ENCODE assay signal across 11 mouse cellular contexts in genomic region chr11:25233360-25233890, GRCm38 (mm10).
DNase-seq lines count a peak whose midpoint lies in the region; ATAC-seq and TF ChIP-seq lines count a peak whose summit lies in the region.
"Had no signal": no experiment of that assay in that cellular context is flagged by ENCODE, and none has a peak within 500 bp of the region (broad histone marks: within the 10 kb centered on the region; RNA-seq: fewer than 3 reads in every experiment).

No protein-coding gene starts in this region.

- no peak overlapping the region for H3K4me2 ChIP-seq in midbrain, postnatal 0 days (ENCODE audit: low read depth, low read length, poor library complexity, severe bottlenecking)
- H3K4me2 ChIP-seq in midbrain, embryonic 13.5 days (replicated peaks), result no peak overlapping the region

- H3K4me3 ChIP-seq in midbrain, postnatal 0 days (ENCODE audit: low read depth, low read length), result no peak overlapping the region
- no peak overlapping the region for H3K4me3 ChIP-seq in midbrain, embryonic 13.5 days (replicated peaks)

- ATAC-seq in midbrain, postnatal 0 days (ENCODE audit: low FRiP score), result no peak
- ATAC-seq in midbrain, embryonic 13.5 days, result no peak
- ATAC-seq in activated CD4-positive, CD25-positive, alpha-beta regulatory T cell, adult 4 months, result no peak
- ATAC-seq: lung, postnatal 0 days; midbrain, embryonic 16.5 days had no signal

- WGBS in midbrain, postnatal 0 days, result 52% methylated on average over 4 of the region's 4 CpGs
- 63% methylated on average over 4 of the region's 4 CpGs for WGBS in midbrain, embryonic 13.5 days

- TF ChIP-seq CTCF in midbrain, postnatal 0 days (IDR thresholded peaks at IDR 0.05), result no peak

- intact Hi-C loops in left cerebral cortex, postnatal 36 days (cut with DNase I), result no loop called here

- H3K9me3 ChIP-seq in midbrain, postnatal 0 days (ENCODE audit: low read length), result no peaks in the 10 kb centered on the region
- H3K9me3 ChIP-seq in midbrain, embryonic 13.5 days, result no peaks in the 10 kb centered on the region

- H3K27me3 ChIP-seq in midbrain, postnatal 0 days (ENCODE audit: insufficient read depth, low read length), result no peaks in the 10 kb centered on the region
- no peaks in the 10 kb centered on the region for H3K27me3 ChIP-seq in midbrain, embryonic 13.5 days

- no peak overlapping the region for H3K9ac ChIP-seq in midbrain, postnatal 0 days (replicated peaks; ENCODE audit: low read length, poor library complexity, severe bottlenecking)
- no peak overlapping the region for H3K9ac ChIP-seq in midbrain, embryonic 13.5 days (replicated peaks)

- no peak overlapping the region for H3K27ac ChIP-seq in midbrain, postnatal 0 days (ENCODE audit: low read depth, low read length)
- H3K27ac ChIP-seq in midbrain, embryonic 13.5 days, result no peak overlapping the region
- H3K27ac ChIP-seq: kidney, postnatal 0 days had no signal

- no peaks in the 10 kb centered on the region for H3K36me3 ChIP-seq in midbrain, postnatal 0 days (ENCODE audit: insufficient read depth, low read length)
- H3K36me3 ChIP-seq in midbrain, embryonic 13.5 days, result no peaks in the 10 kb centered on the region

- DNase-seq in midbrain, postnatal 0 days (ENCODE audit: low spot score), result peak; percentile 3
- DNase-seq in layer of hippocampus, adult 9-10 months (ENCODE audit: low spot score), result peak; percentile 42
- peak; percentile 36 to 42 for DNase-seq in left cerebral cortex, postnatal 36 days (ENCODE audit: low spot score in 2 of 2)
- DNase-seq in gastrocnemius, postnatal 10 days, result no peak
- no peak for DNase-seq in kidney, adult 8-10 months
- DNase-seq: liver had no signal

- H3K4me1 ChIP-seq in midbrain, postnatal 0 days (ENCODE audit: insufficient read depth, low read length), result no peaks in the 10 kb centered on the region
- H3K4me1 ChIP-seq in midbrain, embryonic 13.5 days (replicated peaks), result no peaks in the 10 kb centered on the region

Comparison
In these comparisons a context has a peak if more than half of its experiments do, and no peak if none do; other contexts are left out.
1. DNase-seq: peak in midbrain, postnatal 0 days (single experiment), layer of hippocampus, adult 9-10 months (single experiment) and left cerebral cortex, postnatal 36 days (2 of 2); none in gastrocnemius, postnatal 10 days (single experiment) and kidney, adult 8-10 months (0 of 2).